29 mouse cellular contexts compared by ENCODE assay signal in the genomic region with DNA sequence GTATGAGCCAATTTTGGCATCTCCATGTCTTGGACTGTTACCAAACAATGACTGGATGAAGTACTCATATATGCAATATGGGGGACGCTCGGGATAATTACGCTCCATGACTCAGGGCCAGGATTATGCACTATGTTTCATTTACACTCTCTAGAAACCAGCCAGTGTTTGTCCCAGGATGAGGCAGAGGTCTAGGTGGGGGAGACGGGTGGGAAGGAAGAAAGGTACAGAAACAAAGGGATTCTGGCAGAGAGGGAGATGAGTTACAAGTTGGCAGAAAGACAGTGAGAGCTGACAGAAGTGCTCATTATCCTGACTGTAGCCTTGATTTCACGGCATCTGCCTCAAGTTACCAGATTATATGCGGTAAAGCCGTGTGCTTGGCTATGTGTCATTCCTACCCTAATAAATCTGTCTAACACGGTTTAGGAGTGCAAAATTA.
A peak's percentile ranks its signal among the peaks of the same experiment; 100 is the strongest.
DNase-seq lines count a peak whose midpoint lies in the region; ATAC-seq and TF ChIP-seq lines count a peak whose summit lies in the region.
"Had no signal": no experiment of that assay in that cellular context is flagged by ENCODE, and none has a peak within 500 bp of the region (broad histone marks: within the 10 kb centered on the region; RNA-seq: fewer than 3 reads in every experiment).

No protein-coding gene starts in this region.

- H3K9ac ChIP-seq in forebrain, embryonic 15.5 days (replicated peaks) = no peak overlapping the region
- no peak overlapping the region for H3K9ac ChIP-seq in forebrain, embryonic 11.5 days (ENCODE audit: low read length)
- H3K9ac ChIP-seq in midbrain, embryonic 14.5 days (replicated peaks; ENCODE audit: low read length) = no peak overlapping the region
- no peak overlapping the region for H3K9ac ChIP-seq in limb, embryonic 14.5 days (ENCODE audit: low read depth, low read length, severe bottlenecking)
- H3K9ac ChIP-seq: heart, embryonic 12.5 days; hindbrain, embryonic 14.5 days; limb, embryonic 12.5 days; liver, embryonic 13.5 days; stomach, embryonic 15.5 days had no signal

- TF ChIP-seq POLR2A in limb, embryonic 14.5 days (IDR thresholded peaks at IDR 0.05; ENCODE audit: borderline replicate concordance, extremely low read depth, insufficient read depth, insufficient read length) = no peak

- H3K27me3 ChIP-seq in forebrain, embryonic 15.5 days = no peaks in the 10 kb centered on the region
- no peaks in the 10 kb centered on the region for H3K27me3 ChIP-seq in forebrain, embryonic 11.5 days (ENCODE audit: control insufficient read depth, insufficient read depth, low read length)
- no peaks in the 10 kb centered on the region for H3K27me3 ChIP-seq in midbrain, embryonic 14.5 days (ENCODE audit: control insufficient read depth, insufficient read depth, low read length)
- no peaks in the 10 kb centered on the region for H3K27me3 ChIP-seq in midbrain, embryonic 10.5 days (ENCODE audit: low read depth, poor library complexity, severe bottlenecking)
- H3K27me3 ChIP-seq in limb, embryonic 14.5 days (ENCODE audit: control insufficient read depth, insufficient read depth, low read length) = no peaks in the 10 kb centered on the region
- H3K27me3 ChIP-seq: heart, embryonic 12.5 days; liver, embryonic 13.5 days; megakaryocyte, embryonic 14.5 days; stomach, embryonic 15.5 days had no signal

- peak; percentile 55; the same call in 1 of the 2 replicates for ATAC-seq in forebrain, embryonic 15.5 days (replicated peaks)
- ATAC-seq in forebrain, embryonic 11.5 days (replicated peaks; ENCODE audit: low FRiP score) = no peak
- ATAC-seq in midbrain, embryonic 14.5 days (ENCODE audit: low FRiP score, low TSS enrichment) = no peak
- ATAC-seq in limb, embryonic 14.5 days (ENCODE audit: low FRiP score, low read depth) = peak; percentile 57
- ATAC-seq: activated CD4-positive, CD25-positive, alpha-beta regulatory T cell, adult 4 months; inflammation-experienced regulatory T-cells, adult 6 months; lung, postnatal 0 days had no signal

- WGBS in forebrain, embryonic 15.5 days = 37% methylated on average over 8 of the region's 8 CpGs
- 82% methylated on average over 8 of the region's 8 CpGs for WGBS in forebrain, embryonic 11.5 days
- WGBS in midbrain, embryonic 14.5 days = 32% methylated on average over 8 of the region's 8 CpGs
- 89% methylated on average over 8 of the region's 8 CpGs for WGBS in midbrain, embryonic 10.5 days
- whole genome bisulfite sequencing in limb, embryonic 14.5 days = 32% methylated on average over 8 of the region's 8 CpGs

- H3K36me3 ChIP-seq in forebrain, embryonic 15.5 days = no peaks in the 10 kb centered on the region
- no peaks in the 10 kb centered on the region for H3K36me3 ChIP-seq in forebrain, embryonic 11.5 days (ENCODE audit: control insufficient read depth, insufficient read depth, low read length)
- no peaks in the 10 kb centered on the region for H3K36me3 ChIP-seq in midbrain, embryonic 14.5 days (ENCODE audit: control insufficient read depth, insufficient read depth, low read length)
- no peaks in the 10 kb centered on the region for H3K36me3 ChIP-seq in midbrain, embryonic 10.5 days
- H3K36me3 ChIP-seq in limb, embryonic 14.5 days (ENCODE audit: control insufficient read depth, insufficient read depth, low read length) = no peaks in the 10 kb centered on the region
- H3K36me3 ChIP-seq: heart, embryonic 12.5 days; limb, embryonic 12.5 days; liver, embryonic 13.5 days; stomach, embryonic 15.5 days had no signal

- H3K27ac ChIP-seq in forebrain, embryonic 15.5 days (replicated peaks) = no peak overlapping the region
- H3K27ac ChIP-seq in forebrain, embryonic 11.5 days (ENCODE audit: low read depth, low read length) = no peak overlapping the region
- no peak overlapping the region for H3K27ac ChIP-seq in midbrain, embryonic 14.5 days (replicated peaks; ENCODE audit: low read depth, low read length)
- no peak overlapping the region for H3K27ac ChIP-seq in midbrain, embryonic 10.5 days (replicated peaks)
- H3K27ac ChIP-seq in limb, embryonic 14.5 days (replicated peaks; ENCODE audit: low read depth, low read length) = no peak overlapping the region
- H3K27ac ChIP-seq: heart, adult 2 months; hindbrain, embryonic 14.5 days; limb, embryonic 12.5 days; liver, embryonic 13.5 days; stomach, embryonic 15.5 days had no signal

- H3K4me1 ChIP-seq in forebrain, embryonic 15.5 days = peaks cover 6% of the 10 kb centered on the region; the same call in 1 of the 2 replicates
- H3K4me1 ChIP-seq in forebrain, embryonic 11.5 days (replicated peaks; ENCODE audit: control insufficient read depth, insufficient read depth, low read length) = 0 out of 2 replicates have a peak, but pooled peaks cover 2% of the 10 kb centered on the region
- 0 out of 2 replicates have a peak, but pooled peaks cover 10% of the 10 kb centered on the region for H3K4me1 ChIP-seq in midbrain, embryonic 14.5 days (ENCODE audit: control insufficient read depth, insufficient read depth, low read length)
- no peaks in the 10 kb centered on the region for H3K4me1 ChIP-seq in midbrain, embryonic 10.5 days
- peaks cover 12% of the 10 kb centered on the region for H3K4me1 ChIP-seq in limb, embryonic 14.5 days (ENCODE audit: control insufficient read depth, insufficient read depth, low read length)
- H3K4me1 ChIP-seq: liver, embryonic 13.5 days; megakaryocyte, embryonic 14.5 days; stomach, embryonic 15.5 days had no signal

- H3K4me2 ChIP-seq in forebrain, embryonic 15.5 days (replicated peaks) = no peak overlapping the region
- H3K4me2 ChIP-seq in forebrain, embryonic 11.5 days (ENCODE audit: low read depth, low read length, severe bottlenecking) = no peak overlapping the region
- 0 out of 2 replicates have a peak overlapping the region, but pooled peaks have one; percentile 3 for H3K4me2 ChIP-seq in midbrain, embryonic 14.5 days (ENCODE audit: low read length)
- no peak overlapping the region for H3K4me2 ChIP-seq in limb, embryonic 14.5 days (replicated peaks; ENCODE audit: low read depth, low read length, severe bottlenecking)
- H3K4me2 ChIP-seq: heart, embryonic 12.5 days; hindbrain, embryonic 14.5 days; limb, embryonic 12.5 days; liver, embryonic 13.5 days; stomach, embryonic 15.5 days had no signal

- no peak for DNase-seq in forebrain, embryonic 11.5 days (ENCODE audit: low spot score)
- DNase-seq in midbrain, embryonic 14.5 days = peak; percentile 42
- no peak for DNase-seq in midbrain, embryonic 10.5 days (ENCODE audit: low spot score)
- peak; percentile 81 for DNase-seq in NIH3T3 (ENCODE audit: low read depth)
- peak; percentile 55 for DNase-seq in limb, embryonic 14.5 days (ENCODE audit: low spot score)
- no peak for DNase-seq in testis, postnatal 10 days (ENCODE audit: low spot score)
- DNase-seq: adrenal gland, adult 2 months; adrenal gland, postnatal 36 days; B cell, adult 2 months; cerebellum, adult 2 months; cerebellum, postnatal 14 days; heart, adult 2 months; heart, postnatal 4 days; kidney, adult 11 months; kidney, postnatal 14 days; liver, embryonic 13.5 days; lung, adult 18-20 months; lung, postnatal 4 days; right cerebral cortex, postnatal 25 days; thymus, postnatal 25 days had no signal

- no peak overlapping the region for H3K4me3 ChIP-seq in forebrain, embryonic 15.5 days
- H3K4me3 ChIP-seq in forebrain, embryonic 11.5 days (ENCODE audit: low read depth, low read length) = no peak overlapping the region
- no peak overlapping the region for H3K4me3 ChIP-seq in midbrain, embryonic 14.5 days (replicated peaks; ENCODE audit: low read depth, low read length)
- no peak overlapping the region for H3K4me3 ChIP-seq in midbrain, embryonic 10.5 days
- no peak overlapping the region for H3K4me3 ChIP-seq in limb, embryonic 14.5 days (replicated peaks; ENCODE audit: low read length)
- H3K4me3 ChIP-seq: heart, adult 2 months; heart, embryonic 12.5 days; limb, embryonic 12.5 days; liver, embryonic 13.5 days; megakaryocyte, embryonic 14.5 days; stomach, embryonic 15.5 days had no signal

- H3K9me3 ChIP-seq in forebrain, embryonic 15.5 days = no peaks in the 10 kb centered on the region
- H3K9me3 ChIP-seq in forebrain, embryonic 11.5 days (ENCODE audit: control insufficient read depth, low read length) = no peaks in the 10 kb centered on the region
- no peaks in the 10 kb centered on the region for H3K9me3 ChIP-seq in midbrain, embryonic 14.5 days (ENCODE audit: control insufficient read depth, low read length)
- H3K9me3 ChIP-seq in midbrain, embryonic 10.5 days (replicated peaks) = no peaks in the 10 kb centered on the region
- H3K9me3 ChIP-seq in limb, embryonic 14.5 days (ENCODE audit: control insufficient read depth, low read length) = no peaks in the 10 kb centered on the region
- H3K9me3 ChIP-seq: heart, embryonic 12.5 days; limb, embryonic 12.5 days; liver, embryonic 13.5 days; megakaryocyte, embryonic 14.5 days; stomach, embryonic 15.5 days had no signal

Comparison
In these comparisons a context has a peak if more than half of its experiments do, and no peak if none do; other contexts are left out.
1. ATAC-seq: peak in forebrain, embryonic 15.5 days (single experiment) and limb, embryonic 14.5 days (single experiment); none in forebrain, embryonic 11.5 days (single experiment) and midbrain, embryonic 14.5 days (single experiment).
2. DNase-seq: peak in midbrain, embryonic 14.5 days (single experiment), NIH3T3 (single experiment) and limb, embryonic 14.5 days (single experiment); none in forebrain, embryonic 11.5 days (single experiment), midbrain, embryonic 10.5 days (single experiment) and testis, postnatal 10 days (single experiment).